Mouse (Mus musculus): ENCODE data around the gene Plxnc1.

Gene Plxnc1

DNA sequence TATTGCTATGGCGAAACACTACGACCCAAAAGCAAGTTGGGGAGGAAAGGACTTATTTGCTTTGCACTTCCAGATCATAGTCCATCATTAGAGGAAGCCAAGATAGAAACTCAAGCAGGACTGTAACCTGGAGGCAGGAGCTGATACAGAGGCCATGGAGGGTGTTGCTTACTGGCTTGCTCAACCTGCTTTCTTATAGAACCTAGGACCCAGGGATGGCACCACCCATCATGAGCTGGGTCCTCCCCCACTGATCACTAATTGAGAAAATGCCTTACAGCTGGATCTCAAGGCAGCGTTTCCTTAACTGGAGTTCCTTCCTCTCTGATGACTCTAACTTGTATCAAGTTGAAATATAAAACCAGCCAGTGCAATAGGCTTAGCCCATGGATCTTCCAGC is 48.8 kb downstream of the Plxnc1 start:
- in situ Hi-C loops (cut with MboI; ENCODE audit: low sequenced_read_pairs), result no loop called here

DNA sequence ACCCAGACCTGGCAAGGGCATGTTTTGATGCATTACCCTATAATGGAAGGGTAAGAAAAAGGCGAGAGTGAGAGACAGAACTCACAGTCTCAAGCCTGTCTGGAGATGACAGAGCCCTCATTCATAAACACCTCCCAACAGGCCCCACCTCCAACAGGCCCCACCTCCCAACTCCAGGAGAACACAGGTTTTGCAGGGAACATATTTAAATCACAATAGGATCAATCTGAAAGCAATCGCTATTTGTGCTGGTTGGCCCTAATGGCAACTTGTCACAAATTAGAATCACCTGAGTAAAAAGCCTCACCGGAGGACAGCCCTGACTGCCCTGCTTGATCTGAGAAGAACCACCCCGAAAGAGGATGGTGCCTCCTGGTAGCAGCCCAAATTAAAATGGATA is 54.9 kb downstream of the Plxnc1 start:
- in situ Hi-C loops (cut with MboI; ENCODE audit: low sequenced_read_pairs), result no loop called here

GRCm38 (mm10) chr10:94883216-94883615 is 61.4 kb downstream of the Plxnc1 start:
- in situ Hi-C loops (cut with MboI; ENCODE audit: low sequenced_read_pairs), result no loop called here

GRCm38 (mm10) chr10:94871506-94871905 is 73.1 kb downstream of the Plxnc1 start:
- in situ Hi-C loops (cut with MboI; ENCODE audit: low sequenced_read_pairs), result no loop called here

- in situ Hi-C loops (cut with MboI; ENCODE audit: low sequenced_read_pairs), result no loop called here
Observed at GRCm38 (mm10) chr10:94871102-94871501, 73.5 kb downstream of the Plxnc1 start.

- in situ Hi-C loops (cut with MboI; ENCODE audit: low sequenced_read_pairs), result no loop called here
Observed at GRCm38 (mm10) chr10:94866995-94867856, 77.4 kb downstream of the Plxnc1 start.

DNA sequence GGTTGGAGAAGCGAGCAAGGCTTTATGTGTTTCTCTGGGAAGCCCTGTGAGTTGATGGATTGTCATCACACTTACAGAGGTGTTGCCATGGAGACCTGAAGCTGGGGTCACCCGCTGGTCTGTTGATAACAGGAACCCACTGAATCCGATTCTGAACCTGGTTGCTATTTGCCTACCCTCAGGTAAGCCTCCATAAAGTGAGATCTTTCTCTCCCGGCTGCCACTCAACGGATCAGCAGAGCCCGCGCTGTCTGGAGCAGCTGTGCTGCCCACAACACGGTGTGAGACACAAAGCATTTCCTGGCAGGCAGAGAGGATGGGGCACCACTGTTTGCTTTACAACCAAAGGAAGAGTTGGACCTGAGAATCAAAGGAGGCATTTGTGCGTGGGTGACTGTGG is 79.4 kb downstream of the Plxnc1 start:
- in situ Hi-C loops (cut with MboI; ENCODE audit: low sequenced_read_pairs), result no loop called here

DNA sequence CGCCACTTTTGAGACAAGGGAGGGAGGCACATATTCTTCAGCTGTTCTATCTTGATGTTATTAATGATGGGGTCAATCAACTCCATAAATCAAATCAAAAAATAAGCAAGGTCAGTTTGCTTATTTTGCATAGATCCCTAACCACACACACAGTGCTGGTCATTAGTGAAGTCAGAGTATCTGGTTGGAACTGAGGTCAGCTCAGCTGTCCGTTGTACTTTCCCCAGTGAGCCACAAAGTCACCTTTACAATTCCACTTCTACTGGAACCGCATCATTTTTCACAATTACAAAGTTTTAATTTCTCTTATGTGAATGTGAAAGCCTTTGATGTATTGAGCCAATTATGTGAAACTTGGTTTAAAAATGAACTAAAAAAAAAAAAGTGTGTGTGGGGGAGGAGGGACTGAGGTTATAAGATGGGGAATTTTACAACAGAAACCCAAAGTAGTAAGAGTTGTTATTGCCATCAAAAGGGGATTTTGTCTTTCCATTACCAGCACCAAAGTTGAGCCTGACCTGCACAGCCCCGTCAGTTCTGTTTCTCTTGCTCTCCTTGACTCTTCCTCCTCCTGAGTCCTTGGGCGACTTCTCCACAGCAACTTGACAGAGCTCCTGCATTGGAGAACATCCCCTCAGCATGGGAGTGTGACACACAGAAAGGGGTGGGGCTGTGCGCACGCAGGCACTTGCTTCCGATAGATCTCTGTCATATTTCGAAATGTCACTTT is 80.3 kb downstream of the Plxnc1 start:
- in situ Hi-C loops (cut with MboI; ENCODE audit: low sequenced_read_pairs), result no loop called here

DNA sequence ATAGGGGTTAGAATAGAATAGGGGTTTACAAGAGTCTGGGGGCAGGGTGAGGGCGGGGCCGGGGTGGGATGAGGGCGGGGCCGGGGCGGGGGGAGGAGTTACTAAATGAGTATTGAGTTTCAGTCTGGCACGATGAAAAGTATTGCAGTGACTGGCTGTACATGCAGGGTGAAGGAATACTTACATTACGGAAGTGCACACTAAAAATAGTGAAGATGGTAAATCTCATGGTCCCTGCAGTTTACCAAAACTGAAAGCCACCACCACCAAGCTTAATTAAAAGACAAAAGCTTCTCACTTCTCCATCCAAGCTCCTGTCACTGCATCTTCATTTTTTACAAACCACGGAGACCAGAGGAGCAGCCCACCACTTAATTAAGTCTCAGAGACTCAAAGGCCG is 81.4 kb downstream of the Plxnc1 start:
- in situ Hi-C loops (cut with MboI; ENCODE audit: low sequenced_read_pairs), result no loop called here

- in situ Hi-C loops (cut with MboI; ENCODE audit: low sequenced_read_pairs), result no loop called here
Observed at GRCm38 (mm10) chr10:94860870-94861269, 83.8 kb downstream of the Plxnc1 start.

GRCm38 (mm10) chr10:94858277-94859033 is 86.2 kb downstream of the Plxnc1 start:
- in situ Hi-C loops (cut with MboI; ENCODE audit: low sequenced_read_pairs), result no loop called here

- in situ Hi-C loops (cut with MboI; ENCODE audit: low sequenced_read_pairs), result no loop called here
Observed at GRCm38 (mm10) chr10:94850565-94850964, 94.1 kb downstream of the Plxnc1 start.

GRCm38 (mm10) chr10:94849930-94850329 is 94.7 kb downstream of the Plxnc1 start:
- in situ Hi-C loops (cut with MboI; ENCODE audit: low sequenced_read_pairs), result no loop called here

- in situ Hi-C loops (cut with MboI; ENCODE audit: low sequenced_read_pairs), result no loop called here
Observed at GRCm38 (mm10) chr10:94849360-94849759, 95.3 kb downstream of the Plxnc1 start.

- in situ Hi-C loops (cut with MboI; ENCODE audit: low sequenced_read_pairs), result no loop called here
Observed at GRCm38 (mm10) chr10:94848344-94848743, 96.3 kb downstream of the Plxnc1 start.

DNA sequence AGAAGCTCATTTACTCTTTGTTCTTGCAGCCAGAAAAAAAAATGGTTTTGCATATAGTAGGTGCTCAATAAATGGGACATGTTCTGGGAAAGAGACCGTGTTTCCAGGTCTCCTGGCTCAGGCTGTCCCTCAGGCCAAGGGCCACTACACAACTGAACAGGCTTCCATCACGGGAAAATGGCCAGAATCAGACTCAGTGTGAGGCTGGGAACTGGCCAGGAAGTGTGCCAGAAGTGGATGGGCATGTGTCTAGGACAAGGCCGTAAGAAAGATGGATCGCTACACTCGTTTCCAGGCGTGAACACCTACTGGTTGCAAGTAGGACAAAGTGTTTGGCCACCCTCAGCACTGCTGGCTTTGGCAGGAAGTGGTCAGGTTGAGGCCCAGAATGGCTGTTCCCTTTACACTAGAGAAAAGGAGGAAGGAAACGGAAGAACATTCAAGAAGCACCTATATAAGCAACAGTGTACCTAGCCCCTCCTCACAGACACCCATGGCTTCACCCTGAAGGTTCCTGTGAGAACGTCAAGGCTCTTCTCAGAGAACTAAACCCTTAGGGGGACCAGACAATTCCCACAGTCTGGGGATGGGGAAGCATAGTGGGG is 98.0 kb downstream of the Plxnc1 start:
- in situ Hi-C loops (cut with MboI; ENCODE audit: low sequenced_read_pairs), result no loop called here

DNA sequence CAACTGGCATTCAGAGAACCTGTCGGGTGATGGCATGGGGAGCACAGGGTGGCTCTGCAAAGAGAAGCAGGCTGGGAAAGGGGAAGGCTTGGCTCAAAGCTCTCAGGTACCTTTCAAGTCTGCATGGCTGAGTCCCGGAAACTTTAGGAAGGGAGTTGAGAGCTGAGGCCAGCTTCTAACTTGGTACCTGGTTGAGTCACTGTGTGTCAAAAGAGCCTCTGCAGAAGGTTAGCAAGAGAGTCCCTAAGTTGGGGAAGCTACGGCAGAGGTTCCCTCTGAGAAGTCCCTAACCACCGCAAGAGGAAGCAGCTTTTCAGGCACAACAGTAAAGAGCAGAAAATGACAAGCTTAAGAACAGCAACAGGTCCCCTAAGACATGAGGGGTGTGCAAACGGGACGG is 99.9 kb downstream of the Plxnc1 start:
- in situ Hi-C loops (cut with MboI; ENCODE audit: low sequenced_read_pairs), result no loop called here

GRCm38 (mm10) chr10:94835874-94836273 is 108.8 kb downstream of the Plxnc1 start:
- in situ Hi-C loops (cut with MboI; ENCODE audit: low sequenced_read_pairs), result no loop called here

GRCm38 (mm10) chr10:94829407-94829806 is 115.2 kb downstream of the Plxnc1 start:
- in situ Hi-C loops (cut with MboI; ENCODE audit: low sequenced_read_pairs), result no loop called here

- in situ Hi-C loops (cut with MboI; ENCODE audit: low sequenced_read_pairs), result no loop called here
Observed at GRCm38 (mm10) chr10:94828734-94829230, 115.9 kb downstream of the Plxnc1 start.
